Mouse (Mus musculus): Measurements from ENCODE around the gene Camta2.

DNA sequence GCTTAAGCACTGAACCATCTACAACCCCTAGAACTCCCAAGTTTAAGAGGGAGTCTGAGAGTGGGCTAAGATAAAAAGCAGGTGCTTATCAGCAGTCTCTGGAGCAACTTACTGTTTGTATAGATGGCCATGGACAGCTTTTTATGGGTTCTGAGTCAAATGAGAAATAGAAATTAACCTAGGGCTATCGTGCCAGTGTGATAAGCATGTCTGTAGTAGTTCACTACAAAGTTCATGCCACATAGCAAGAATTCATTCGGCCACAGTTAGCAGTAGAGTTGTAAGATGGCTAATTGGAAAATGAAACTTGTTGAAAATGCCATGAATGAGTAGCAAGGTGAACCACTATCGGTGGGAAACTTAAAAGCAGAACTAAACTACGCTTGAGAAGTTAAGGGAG, 39.4 kb downstream of the Camta2 start:
- TF ChIP-seq FLI1 (IDR thresholded peaks at IDR 0.05; ENCODE audit: low read length) (no peak), GATA1 (IDR thresholded peaks at IDR 0.05; ENCODE audit: borderline replicate concordance, low read length) (no peak)

Measured in megakaryocyte, embryonic 14.5 days (primary cell).